Mouse (Mus musculus) 3134 (cell line): ENCODE measurements around the gene Apob.

Experiments
- DNase-seq: peaks from one replicate; pipeline ENCODE4 v3.0.0-alpha.2; 2011; ENCODE audit warnings: low spot score; ENCODE audit not compliant: insufficient read length; ENCODE audit errors: extremely low read depth

Apob gene

DNA sequence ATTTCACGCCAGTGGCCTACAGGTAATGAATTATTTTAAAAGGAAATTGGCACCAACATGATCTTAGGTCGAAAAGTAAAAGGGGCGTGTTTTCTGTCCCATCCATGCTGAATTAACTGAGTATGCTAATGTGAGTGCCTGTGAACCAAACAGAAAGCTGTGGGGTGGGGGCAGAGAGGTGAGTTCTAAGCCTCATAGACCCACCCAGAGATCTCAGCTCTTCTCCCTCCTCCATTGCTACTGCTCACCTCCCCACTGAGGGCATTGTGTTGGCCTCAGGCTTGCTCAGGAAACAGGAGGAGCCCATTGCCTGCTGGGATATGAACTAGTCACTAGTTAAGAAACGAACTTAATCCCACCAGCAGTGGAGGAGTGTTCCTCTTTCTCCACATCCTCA, 54.9 kb downstream of the Apob start:
- no peak for DNase-seq

DNA sequence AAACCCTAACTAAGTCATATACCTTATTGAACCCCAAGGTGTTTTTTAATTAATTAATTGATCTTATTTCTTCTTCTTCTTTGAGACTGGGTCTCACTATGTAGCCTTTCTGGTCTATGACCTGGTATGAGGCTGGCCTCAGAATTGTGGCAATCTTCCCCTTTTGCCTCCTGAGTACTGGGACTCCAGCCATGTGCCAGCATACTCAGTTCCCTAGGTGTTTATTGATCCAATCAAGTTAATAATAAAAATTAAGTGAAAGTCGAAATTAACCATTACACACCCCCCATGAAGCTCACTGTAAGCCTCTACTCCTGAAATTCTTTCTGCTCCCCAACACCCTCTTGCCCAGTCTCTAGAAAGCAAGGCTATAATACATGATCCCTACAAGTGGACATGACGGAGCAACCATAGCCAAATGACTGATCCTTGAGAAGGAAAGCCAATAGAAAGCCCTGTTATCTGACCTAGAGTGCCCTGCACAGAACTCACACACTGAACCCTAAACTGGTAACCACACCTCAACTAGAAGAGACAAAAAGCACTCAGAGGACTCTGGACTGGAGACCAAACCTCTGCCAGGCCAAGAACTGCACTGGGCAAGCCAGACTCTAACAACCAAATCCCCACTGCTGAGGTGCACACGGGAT, 60.8 kb downstream of the Apob start:
- DNase-seq, result no peak

DNA sequence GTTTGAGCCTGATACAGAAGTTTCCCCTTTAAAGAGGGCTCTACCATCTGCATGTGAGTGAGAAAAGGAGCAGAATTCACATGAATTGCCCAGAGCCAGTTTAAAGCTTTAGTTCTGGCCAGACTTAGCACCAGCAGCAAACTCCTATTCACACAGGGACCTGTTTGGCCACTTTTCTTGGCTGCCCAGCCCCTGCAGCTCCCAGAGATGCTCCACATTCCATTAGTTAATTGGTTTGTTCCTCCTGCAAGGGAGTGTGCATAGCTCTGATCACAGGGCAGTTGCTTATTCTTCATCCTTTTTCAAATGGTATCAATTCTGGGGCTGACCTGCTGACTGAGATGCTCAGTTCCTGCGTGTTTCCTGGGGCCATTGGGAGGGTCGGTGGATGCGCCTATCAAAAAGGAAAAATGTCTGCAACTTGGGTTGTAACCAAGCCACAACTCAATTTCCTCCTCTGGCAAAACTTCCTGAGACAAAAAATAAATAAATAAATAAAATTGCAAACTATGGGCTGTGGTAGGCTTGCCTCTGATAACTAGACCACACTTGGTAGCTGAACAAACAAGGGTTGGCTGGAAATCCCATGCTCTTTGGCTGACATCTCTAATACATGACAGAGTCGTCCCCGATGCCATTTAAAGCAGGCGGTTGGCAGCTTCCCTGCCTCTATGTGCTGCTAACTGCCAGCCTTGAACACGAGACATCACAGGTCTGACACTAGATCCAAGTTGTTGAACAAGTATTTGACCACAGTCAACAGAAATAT, 65.4 kb downstream of the Apob start:
- no peak for DNase-seq

- DNase-seq, result no peak
These were observed 69.6 kb downstream of the Apob start for GRCm38 (mm10) chr12:8047046-8047445.

- no peak for DNase-seq
These were observed 70.4 kb downstream of the Apob start for GRCm38 (mm10) chr12:8047789-8048309.

- DNase-seq, result no peak
These were observed 78.7 kb downstream of the Apob start for GRCm38 (mm10) chr12:8056001-8056640.

DNA sequence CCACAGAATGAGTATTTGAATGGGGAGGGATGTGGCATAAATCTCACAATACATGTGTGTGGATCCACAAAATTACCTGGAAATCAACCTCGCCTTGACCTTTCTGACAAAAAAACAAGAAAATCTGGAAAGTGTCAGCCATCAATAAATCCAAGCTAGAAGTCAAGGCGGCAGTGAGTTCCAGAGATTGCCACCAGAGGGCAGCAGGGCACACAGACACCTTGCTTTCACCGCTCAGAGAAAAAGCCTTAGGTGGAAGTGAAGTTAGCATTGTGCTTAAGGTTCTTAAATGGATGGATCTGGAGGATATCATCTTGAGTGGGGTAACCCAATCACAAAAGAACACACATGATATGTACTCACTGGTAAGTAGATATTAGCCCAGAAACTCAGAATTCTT, 82.1 kb downstream of the Apob start:
- peak; percentile 31 for DNase-seq

GRCm38 (mm10) chr12:8063363-8064065, 86.1 kb downstream of the Apob start:
- no peak for DNase-seq
